Mouse (Mus musculus): Measurements from ENCODE around the gene Ints11. TPM values are rescaled to one million over a fixed set of nuclear protein-coding genes. Genes with fewer than 3 reads are reported as not detected.

Gene Ints11
- polyA plus RNA-seq, 1 experiment from 2014 or later = 89.4 TPM

DNA sequence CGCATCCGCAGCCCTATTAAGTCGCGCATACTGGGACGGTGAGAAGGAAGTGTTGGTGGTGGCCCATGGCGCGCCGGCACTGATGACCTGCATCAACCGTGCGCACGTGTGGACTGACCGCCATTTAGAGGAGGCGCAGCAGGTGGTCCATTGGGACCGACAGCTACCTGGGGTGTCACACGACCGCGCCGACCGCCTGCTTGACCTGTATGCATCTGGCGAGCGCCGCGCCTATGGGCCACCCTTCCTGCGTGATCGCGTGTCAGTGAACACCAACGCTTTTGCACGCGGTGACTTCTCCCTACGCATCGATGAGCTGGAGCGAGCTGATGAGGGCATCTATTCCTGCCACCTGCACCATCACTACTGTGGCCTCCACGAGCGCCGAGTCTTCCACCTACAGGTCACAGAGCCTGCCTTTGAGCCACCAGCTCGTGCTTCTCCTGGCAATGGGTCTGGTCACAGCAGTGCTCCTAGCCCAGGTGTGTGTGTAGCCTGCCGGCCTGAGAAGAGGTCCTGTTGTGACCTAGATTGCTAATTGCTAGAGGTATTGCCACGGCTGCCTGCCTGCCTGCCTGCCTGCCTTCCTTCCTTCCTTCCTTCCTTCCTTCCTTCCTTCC lies 27.6 kb upstream of the Ints11 start:
- 40% methylated on average over 38 of the region's 38 CpGs for WGBS
- H3K27me3 ChIP-seq (ENCODE audit: control insufficient read depth, insufficient read depth, low read length) = no peaks in the 10 kb centered on the region; the same call in 1 of the 2 replicates
- H3K9me3 ChIP-seq (ENCODE audit: control insufficient read depth, low read length) = no peaks in the 10 kb centered on the region
- DNase-seq (ENCODE audit: low spot score) (no peak), ATAC-seq (ENCODE audit: insufficient number of reproducible peaks, low FRiP score, low TSS enrichment, low read depth) (0 out of 2 replicates have a peak, but pooled peaks have one; percentile 5)
- no peak overlapping the region for H3K9ac ChIP-seq (ENCODE audit: low read length)
- H3K4me2 ChIP-seq (ENCODE audit: low read depth, severe bottlenecking) = peak overlapping the region; percentile 55; the same call in 1 of the 2 replicates
- no peak overlapping the region for H3K4me3 ChIP-seq (ENCODE audit: low read depth, low read length)
- no peak overlapping the region for H3K27ac ChIP-seq (replicated peaks; ENCODE audit: low read depth, low read length)
- H3K4me1 ChIP-seq (ENCODE audit: control insufficient read depth, insufficient read depth, low read length) = peaks cover 11% of the 10 kb centered on the region
- H3K36me3 ChIP-seq (ENCODE audit: control insufficient read depth, insufficient read depth, low read length) = no peaks in the 10 kb centered on the region

DNA sequence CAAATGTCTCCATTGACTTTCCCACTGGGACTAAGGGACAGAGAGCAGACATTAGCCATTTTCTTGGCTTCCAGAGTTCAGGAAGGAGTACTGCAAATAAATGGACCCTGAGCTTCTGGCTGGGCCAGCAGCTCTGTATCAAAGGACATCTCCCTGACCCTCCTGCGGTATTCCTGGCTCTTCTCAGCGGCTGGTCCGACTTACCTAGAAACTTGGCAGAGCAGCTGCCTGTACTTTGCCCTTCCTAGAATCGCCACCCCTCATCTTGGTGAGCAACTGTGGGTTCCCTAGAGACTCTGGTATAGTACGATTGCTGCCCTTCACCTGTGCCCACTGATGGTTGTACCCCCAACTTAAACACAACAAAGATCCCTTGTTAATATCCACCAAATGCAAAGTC lies 26.1 kb upstream of the Ints11 start:
- no peak overlapping the region for H3K4me2 ChIP-seq (ENCODE audit: low read depth, severe bottlenecking)
- whole genome bisulfite sequencing = 88% methylated on average over 5 of the region's 5 CpGs
- H3K27me3 ChIP-seq (ENCODE audit: control insufficient read depth, insufficient read depth, low read length) = no peaks in the 10 kb centered on the region; the same call in 1 of the 2 replicates
- peaks cover 16% of the 10 kb centered on the region for H3K4me1 ChIP-seq (ENCODE audit: control insufficient read depth, insufficient read depth, low read length)
- H3K4me3 ChIP-seq (ENCODE audit: low read depth, low read length) = no peak overlapping the region
- H3K9me3 ChIP-seq (ENCODE audit: control insufficient read depth, low read length) = no peaks in the 10 kb centered on the region
- no peak overlapping the region for H3K9ac ChIP-seq (ENCODE audit: low read length)
- DNase-seq (ENCODE audit: low spot score) (no peak), ATAC-seq (ENCODE audit: insufficient number of reproducible peaks, low FRiP score, low TSS enrichment, low read depth) (no peak)
- H3K27ac ChIP-seq (replicated peaks; ENCODE audit: low read depth, low read length) = no peak overlapping the region
- no peaks in the 10 kb centered on the region for H3K36me3 ChIP-seq (ENCODE audit: control insufficient read depth, insufficient read depth, low read length)

DNA sequence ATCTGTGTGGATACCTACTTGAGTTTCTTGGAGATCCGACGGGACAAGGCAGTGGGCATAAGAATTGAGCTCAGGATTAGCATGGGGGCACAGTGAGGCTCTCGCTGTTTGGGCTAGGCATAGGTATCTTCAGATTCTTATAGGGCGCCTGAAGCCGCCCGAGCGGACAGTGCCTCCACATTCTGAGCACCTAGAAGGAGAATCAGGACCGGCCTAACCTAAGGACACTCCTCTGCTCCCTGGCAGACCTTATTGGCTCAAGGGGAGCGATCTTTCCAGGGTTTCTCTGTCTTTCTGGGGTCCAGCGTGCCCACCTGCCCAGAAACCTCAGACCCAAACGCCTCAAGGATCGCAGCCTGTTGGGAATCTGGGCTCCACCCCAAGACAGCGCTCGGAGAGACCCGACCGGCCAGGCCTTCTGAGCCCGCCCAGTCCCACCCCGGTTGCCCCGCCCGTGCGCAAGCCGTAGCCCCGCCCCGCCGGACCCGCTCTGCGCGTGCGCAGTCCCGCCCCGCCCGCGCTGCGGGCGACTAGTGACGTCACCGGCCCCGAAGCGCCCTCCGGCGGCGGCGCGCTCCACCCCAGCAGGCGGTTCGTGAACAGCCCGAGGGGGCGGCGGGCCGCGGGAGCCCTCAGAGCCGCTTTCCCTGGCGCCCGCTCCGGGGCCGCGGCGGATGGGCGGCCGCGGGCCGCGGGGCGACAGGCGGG lies 22.3 kb upstream of the Ints11 start, which contains the start of gene Dvl1:
TSS of gene Dvl1 (plus strand) at position 532 of the 708 bp plus-strand sequence.
- H3K27me3 ChIP-seq (ENCODE audit: control insufficient read depth, insufficient read depth, low read length) = no peaks in the 10 kb centered on the region
- DNase-seq (ENCODE audit: low spot score) (peak; percentile 95), ATAC-seq (ENCODE audit: insufficient number of reproducible peaks, low FRiP score, low TSS enrichment, low read depth) (peak; percentile 85)
- peaks cover 9% of the 10 kb centered on the region for H3K4me1 ChIP-seq (ENCODE audit: control insufficient read depth, insufficient read depth, low read length)
- WGBS = 3% methylated on average over 42 of the region's 65 CpGs
- peak within 1 kb of the TSS; percentile 63 for H3K9ac ChIP-seq (ENCODE audit: low read length)
- no peaks in the 10 kb centered on the region for H3K9me3 ChIP-seq (ENCODE audit: control insufficient read depth, low read length)
- H3K4me3 ChIP-seq (ENCODE audit: low read depth, low read length) = peak within 1 kb of the TSS; percentile 76
- no peaks in the 10 kb centered on the region for H3K36me3 ChIP-seq (ENCODE audit: control insufficient read depth, insufficient read depth, low read length)
- peak within 1 kb of the TSS; percentile 85 for H3K4me2 ChIP-seq (ENCODE audit: low read depth, severe bottlenecking)
- H3K27ac ChIP-seq (replicated peaks; ENCODE audit: low read depth, low read length) = 0 out of 2 replicates have a peak within 1 kb of the TSS, but pooled peaks have one; percentile 1

DNA sequence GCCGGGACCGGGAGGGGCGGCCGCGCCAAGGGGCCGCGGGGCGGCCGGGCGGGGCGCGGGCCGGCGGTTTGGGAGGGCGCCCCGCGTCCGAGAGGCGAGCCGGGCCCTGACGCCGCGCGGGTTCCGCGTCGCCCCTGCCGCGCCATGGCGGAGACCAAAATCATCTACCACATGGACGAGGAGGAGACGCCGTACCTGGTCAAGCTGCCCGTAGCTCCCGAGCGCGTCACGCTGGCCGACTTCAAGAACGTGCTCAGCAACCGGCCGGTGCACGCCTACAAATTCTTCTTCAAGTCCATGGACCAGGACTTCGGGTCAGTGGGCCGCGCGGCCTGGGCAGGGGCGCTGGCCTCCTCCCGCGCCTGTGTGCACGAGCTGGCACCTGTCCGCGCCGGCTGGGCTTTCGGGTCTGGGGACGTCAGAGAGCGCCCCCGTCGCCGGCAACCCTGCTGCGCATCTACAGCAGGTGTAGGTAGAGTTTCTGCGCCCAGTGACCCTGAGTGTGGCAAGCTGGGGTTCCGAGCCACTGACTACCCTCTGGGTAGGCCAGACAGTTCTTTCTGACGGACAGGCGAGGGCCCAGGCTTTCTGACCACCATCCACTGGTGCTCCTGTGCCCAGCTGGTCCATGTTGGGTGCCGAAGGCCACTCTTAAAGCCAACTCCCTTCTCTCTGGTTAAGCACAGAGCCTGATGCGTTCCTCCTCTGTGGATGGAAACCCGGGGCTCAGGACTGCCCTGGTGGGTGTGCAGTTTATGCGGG lies 21.6 kb upstream of the Ints11 start:
- no peaks in the 10 kb centered on the region for H3K36me3 ChIP-seq (ENCODE audit: control insufficient read depth, insufficient read depth, low read length)
- 0 out of 2 replicates have a peak overlapping the region, but pooled peaks have one; percentile 1 for H3K27ac ChIP-seq (replicated peaks; ENCODE audit: low read depth, low read length)
- H3K27me3 ChIP-seq (ENCODE audit: control insufficient read depth, insufficient read depth, low read length) = no peaks in the 10 kb centered on the region
- ATAC-seq (ENCODE audit: insufficient number of reproducible peaks, low FRiP score, low TSS enrichment, low read depth) (peak; percentile 48), DNase-seq (ENCODE audit: low spot score) (peak; percentile 63)
- 3% methylated on average over 67 of the region's 69 CpGs for WGBS
- H3K4me2 ChIP-seq (ENCODE audit: low read depth, severe bottlenecking) = peak overlapping the region; percentile 85
- peak overlapping the region; percentile 63 for H3K9ac ChIP-seq (ENCODE audit: low read length)
- H3K9me3 ChIP-seq (ENCODE audit: control insufficient read depth, low read length) = no peaks in the 10 kb centered on the region
- H3K4me1 ChIP-seq (ENCODE audit: control insufficient read depth, insufficient read depth, low read length) = peaks cover 9% of the 10 kb centered on the region
- H3K4me3 ChIP-seq (ENCODE audit: low read depth, low read length) = peak overlapping the region; percentile 76

DNA sequence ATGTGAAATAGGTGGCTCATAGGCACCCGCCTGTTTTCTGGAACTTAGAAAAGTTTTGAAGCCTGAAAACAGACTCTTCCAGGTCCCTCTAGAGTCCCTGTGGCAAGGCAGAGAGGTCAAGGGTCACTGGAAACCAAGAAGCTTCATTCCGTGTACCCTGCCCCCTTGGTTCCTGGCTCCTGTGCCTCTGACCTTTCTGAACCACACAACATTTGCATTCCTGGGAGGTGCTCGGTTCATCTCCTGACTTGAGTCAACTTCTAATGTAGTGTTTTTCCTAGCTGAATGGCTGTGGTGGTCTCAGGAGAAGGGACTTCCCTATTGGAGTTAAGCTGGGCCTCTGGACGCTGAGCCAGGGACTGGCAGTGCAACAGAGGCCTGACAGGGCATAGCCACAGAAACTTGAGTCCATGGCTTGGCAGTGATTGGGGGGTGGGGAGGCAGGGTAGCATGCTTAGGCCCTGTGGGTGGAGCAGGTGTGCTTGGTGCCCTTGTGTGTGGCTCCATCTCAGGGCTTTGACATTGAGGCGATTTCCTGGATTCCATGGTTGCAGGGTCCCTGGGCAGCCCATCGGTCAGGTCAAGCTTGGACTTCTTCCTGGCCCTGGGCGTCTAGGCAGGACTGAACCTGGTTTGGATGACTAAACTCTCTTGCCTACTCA lies 20.8 kb upstream of the Ints11 start:
- H3K9ac ChIP-seq (ENCODE audit: low read length) = peak overlapping the region; percentile 22; the same call in 1 of the 2 replicates

DNA sequence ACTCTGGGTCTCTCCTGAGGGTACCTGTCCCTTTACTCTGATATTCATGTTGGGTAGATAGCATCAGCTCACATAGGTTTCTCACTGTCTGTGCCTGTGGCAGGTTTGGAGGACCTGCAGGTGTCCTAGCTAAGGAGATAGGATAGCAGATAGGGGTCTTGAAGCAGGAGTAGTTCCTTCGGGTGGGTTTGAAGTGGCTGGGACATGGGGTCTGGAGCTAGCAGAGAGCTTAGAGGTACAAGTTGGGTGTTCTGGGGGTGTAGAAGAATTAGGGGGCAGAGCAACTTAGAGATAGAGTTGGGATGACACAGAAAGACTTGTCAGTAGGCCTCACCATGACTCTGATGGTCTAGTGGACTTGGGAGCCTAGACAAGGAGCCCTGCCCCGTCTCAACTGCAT lies 20.0 kb upstream of the Ints11 start:
- H3K27ac ChIP-seq (replicated peaks; ENCODE audit: low read depth, low read length) = no peak overlapping the region
- no peak overlapping the region for H3K4me3 ChIP-seq (ENCODE audit: low read depth, low read length)
- 87% methylated on average over 2 of the region's 2 CpGs for WGBS
- DNase-seq (ENCODE audit: low spot score) (no peak), ATAC-seq (ENCODE audit: insufficient number of reproducible peaks, low FRiP score, low TSS enrichment, low read depth) (no peak)
- H3K4me2 ChIP-seq (ENCODE audit: low read depth, severe bottlenecking) = no peak overlapping the region
- peaks cover 9% of the 10 kb centered on the region for H3K4me1 ChIP-seq (ENCODE audit: control insufficient read depth, insufficient read depth, low read length)
- H3K9me3 ChIP-seq (ENCODE audit: control insufficient read depth, low read length) = no peaks in the 10 kb centered on the region
- no peaks in the 10 kb centered on the region for H3K27me3 ChIP-seq (ENCODE audit: control insufficient read depth, insufficient read depth, low read length)
- H3K9ac ChIP-seq (ENCODE audit: low read length) = no peak overlapping the region
- no peaks in the 10 kb centered on the region for H3K36me3 ChIP-seq (ENCODE audit: control insufficient read depth, insufficient read depth, low read length)

More for the DNA sequence above, 20.8 kb upstream of the Ints11 start:
- peak overlapping the region; percentile 76 for H3K4me3 ChIP-seq (ENCODE audit: low read depth, low read length)
- peak overlapping the region; percentile 85 for H3K4me2 ChIP-seq (ENCODE audit: low read depth, severe bottlenecking)
- DNase-seq (ENCODE audit: low spot score) (no peak), ATAC-seq (ENCODE audit: insufficient number of reproducible peaks, low FRiP score, low TSS enrichment, low read depth) (no peak)
- H3K9me3 ChIP-seq (ENCODE audit: control insufficient read depth, low read length) = no peaks in the 10 kb centered on the region
- H3K27ac ChIP-seq (replicated peaks; ENCODE audit: low read depth, low read length) = no peak overlapping the region
- 67% methylated on average over 7 of the region's 7 CpGs for WGBS
- peaks cover 9% of the 10 kb centered on the region for H3K4me1 ChIP-seq (ENCODE audit: control insufficient read depth, insufficient read depth, low read length)
- H3K36me3 ChIP-seq (ENCODE audit: control insufficient read depth, insufficient read depth, low read length) = no peaks in the 10 kb centered on the region
- H3K27me3 ChIP-seq (ENCODE audit: control insufficient read depth, insufficient read depth, low read length) = no peaks in the 10 kb centered on the region

DNA sequence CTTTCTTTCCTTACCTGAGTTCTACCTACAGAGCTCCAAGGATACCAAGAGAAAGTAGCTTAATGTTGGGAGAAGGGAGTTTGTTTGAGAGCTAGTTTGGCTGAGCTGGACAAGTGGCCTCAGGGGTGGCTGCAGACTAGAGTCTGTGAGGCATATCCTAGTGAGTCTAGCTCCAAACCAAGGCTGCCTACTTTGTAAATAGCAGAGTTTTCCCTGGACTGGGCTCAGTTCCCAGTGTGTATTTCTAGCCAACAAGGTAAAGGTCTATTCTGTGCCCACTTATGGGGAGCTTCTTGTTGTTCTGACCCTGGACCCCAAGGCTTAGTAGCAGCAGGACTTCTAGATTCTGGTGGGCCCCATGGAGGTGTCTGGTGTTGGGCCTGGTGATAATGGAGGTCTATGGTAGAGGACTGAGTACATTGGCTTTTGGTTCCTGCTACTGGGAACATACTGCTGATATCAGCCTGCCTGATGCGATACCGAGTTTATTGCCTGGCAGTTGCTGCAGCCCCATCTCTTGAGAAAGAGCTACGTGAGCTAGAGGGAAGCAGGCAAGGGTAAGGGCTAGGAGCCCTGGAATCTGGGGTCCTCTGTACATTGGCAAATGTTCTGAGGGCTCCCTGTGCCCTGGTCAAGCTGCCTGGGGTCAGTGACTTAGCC lies 19.4 kb upstream of the Ints11 start:
- no peak overlapping the region for H3K4me3 ChIP-seq (ENCODE audit: low read depth, low read length)
- no peak overlapping the region for H3K4me2 ChIP-seq (ENCODE audit: low read depth, severe bottlenecking)
- no peak overlapping the region for H3K27ac ChIP-seq (replicated peaks; ENCODE audit: low read depth, low read length)
- no peak for DNase-seq (ENCODE audit: low spot score)
- peaks cover 9% of the 10 kb centered on the region for H3K4me1 ChIP-seq (ENCODE audit: control insufficient read depth, insufficient read depth, low read length)
- H3K9me3 ChIP-seq (ENCODE audit: control insufficient read depth, low read length) = no peaks in the 10 kb centered on the region
- H3K27me3 ChIP-seq (ENCODE audit: control insufficient read depth, insufficient read depth, low read length) = no peaks in the 10 kb centered on the region
- H3K36me3 ChIP-seq (ENCODE audit: control insufficient read depth, insufficient read depth, low read length) = no peaks in the 10 kb centered on the region
- 94% methylated on average over 3 of the region's 3 CpGs for WGBS
- no peak for ATAC-seq (ENCODE audit: insufficient number of reproducible peaks, low FRiP score, low TSS enrichment, low read depth)
- H3K9ac ChIP-seq (ENCODE audit: low read length) = no peak overlapping the region

All from limb, embryonic 11.5 days (tissue).